Mouse (Mus musculus) Muller cell, postnatal 12 days (primary cell): ENCODE data around the gene H2-T23.
"Not testable (repeated sequence)": the region's sequence is repeated elsewhere in the genome, so short reads cannot be mapped to it uniquely, and the experiment has no call there.

Source experiments
- DNase-seq: peaks from one replicate; pipeline ENCODE4 v3.0.0-alpha.2; 2015; ENCODE audit errors: inconsistent ontology term

H2-T23 gene

DNA sequence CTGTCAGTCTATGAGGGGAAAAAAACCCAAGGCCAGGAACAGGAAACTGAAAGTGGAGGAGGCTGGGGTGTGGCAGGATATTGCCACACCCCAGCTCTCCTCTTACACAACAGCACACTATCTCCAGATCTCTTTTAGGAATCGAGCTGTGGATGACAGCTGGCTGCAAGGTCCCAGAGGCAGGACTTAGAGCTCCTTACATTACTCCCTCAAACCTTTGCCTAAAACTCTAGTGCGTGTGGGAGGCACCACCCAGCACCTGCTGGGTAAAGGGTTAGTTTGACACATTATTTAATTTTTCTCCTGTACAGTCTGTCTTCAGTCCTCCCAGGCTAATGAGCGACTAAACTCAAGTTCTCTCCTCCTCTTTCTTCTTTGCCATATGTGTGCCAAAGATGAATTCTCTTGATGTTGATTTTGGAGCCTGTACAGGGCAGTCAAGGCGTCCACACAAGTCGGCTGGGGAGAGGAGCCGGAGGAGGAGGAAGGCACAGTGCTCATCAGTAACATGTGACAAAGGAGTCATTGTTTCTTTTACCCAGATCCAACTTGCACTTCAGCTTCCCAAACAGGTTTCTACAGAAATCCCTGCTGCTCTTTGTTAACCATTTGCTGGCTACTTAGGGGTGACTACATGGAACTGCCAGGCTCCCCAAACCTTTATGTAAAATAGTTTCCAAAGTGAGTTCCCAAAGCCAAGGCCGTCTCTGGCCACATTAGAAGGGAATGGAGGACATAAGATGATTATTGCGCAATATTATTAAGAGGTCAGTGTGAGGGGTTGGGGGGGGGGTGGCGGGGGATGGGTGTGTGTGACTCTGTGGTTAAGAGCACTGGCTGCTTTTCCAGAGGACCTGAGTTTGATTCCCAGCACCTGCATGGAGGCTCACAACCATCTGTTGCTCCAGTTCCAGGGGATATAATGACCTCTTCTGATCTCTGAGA is 8.7 kb downstream of the H2-T23 start:
- peak; percentile 56 for DNase-seq

DNA sequence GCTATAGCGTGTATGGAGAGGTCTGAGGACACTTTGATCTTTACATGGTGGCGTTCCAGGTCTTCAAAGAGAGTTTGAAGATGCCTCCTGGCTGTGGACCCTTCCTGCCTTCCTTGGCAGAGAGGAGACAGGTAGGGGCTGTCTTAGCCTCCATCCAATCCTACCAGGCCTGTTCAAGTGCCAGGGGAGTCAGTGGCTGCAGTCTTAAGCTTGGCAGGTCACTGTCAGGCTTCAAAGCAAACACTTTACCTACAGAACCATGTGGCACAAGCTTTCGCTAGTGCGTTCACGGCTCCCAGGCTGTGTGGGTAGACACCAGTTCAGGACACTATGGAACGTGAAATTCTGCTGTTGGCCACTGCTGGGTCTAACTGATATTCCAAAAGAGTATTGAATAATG is 9.7 kb downstream of the H2-T23 start:
- no peak for DNase-seq

DNA sequence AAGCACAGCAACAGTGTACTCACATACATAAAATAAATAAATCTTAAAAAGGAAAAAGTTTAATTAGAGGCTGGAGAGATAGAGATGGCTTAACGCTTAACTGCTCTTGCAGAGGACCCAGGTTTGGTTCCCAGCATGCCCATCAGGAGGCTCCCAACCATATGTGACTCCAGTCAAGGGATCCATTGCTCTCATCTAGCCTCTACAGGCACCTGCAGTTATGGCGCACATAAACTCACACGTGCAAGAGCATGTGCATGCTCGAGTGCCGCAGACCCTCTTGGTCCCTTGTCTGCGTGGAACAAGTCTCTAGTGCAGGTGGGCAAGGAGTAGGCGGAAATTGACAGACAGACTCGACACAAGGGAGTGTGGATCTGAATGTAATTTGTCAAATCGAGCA is 10.6 kb downstream of the H2-T23 start:
- no peak for DNase-seq

DNA sequence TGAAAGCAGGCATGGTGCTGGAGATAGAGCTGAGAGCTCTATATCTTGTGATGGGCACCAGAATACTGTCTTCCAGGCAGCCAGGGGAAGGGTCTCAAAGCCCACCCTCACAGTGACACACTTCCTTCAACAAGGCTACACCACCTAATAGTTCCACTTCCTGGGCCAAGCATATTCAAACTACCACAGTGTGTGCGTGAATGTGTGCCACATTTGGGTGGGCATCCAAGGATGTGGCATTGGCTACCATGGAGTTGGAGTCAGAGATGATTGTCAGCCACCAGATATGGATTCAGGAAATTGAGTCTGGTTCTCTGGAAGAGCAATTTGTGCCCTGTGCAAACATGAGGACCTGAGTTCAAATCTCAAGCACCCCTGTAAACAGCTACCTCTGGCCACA is 11.3 kb downstream of the H2-T23 start:
- no peak for DNase-seq

DNA sequence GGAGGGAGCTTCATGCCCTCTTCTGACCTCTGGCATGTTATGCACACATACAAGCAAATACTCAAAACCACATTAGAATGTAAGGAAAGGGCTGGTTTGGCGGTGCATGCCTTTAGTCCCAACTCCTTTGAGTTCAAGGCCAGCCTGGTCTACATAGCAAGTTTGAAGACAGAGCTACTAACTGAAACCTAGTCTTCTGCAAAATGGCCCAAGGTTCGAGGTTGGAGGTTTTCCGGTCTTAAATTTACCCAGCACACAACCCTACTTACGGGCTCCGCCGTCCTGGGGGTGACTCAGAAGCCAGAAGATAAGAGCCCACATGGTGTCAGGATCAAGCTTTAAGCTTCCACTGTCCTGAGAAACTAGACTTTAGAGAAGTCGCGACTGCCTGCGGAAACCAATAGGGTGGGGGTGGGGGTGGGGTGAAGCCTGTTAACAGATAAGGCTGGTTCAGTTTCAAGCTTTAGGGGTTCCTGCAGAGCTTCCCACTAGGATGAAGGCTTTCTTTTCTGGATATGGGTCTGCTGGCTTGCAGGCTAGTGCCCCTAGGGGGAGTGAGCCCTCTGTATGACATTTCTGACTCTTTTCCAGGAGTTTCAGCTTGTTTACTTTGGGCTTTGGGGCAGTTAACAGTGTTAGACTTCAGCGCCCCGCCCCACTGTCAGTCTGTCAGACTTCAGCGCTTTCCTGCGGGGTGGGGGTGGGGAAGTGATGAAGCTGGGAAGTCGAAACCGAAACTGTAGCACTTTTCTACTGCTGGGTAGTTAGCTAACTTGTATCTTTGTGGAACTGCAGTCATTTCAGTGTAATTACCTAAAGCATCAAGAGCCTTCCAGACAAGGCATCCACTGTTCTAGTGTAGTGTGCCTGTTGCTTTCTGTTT is 12.2 kb downstream of the H2-T23 start, which contains the start of gene H2-T24:
Gene H2-T24, minus strand, starts transcription at position 370 of the 883 bp plus-strand sequence.
- DNase-seq = peak; percentile 81

DNA sequence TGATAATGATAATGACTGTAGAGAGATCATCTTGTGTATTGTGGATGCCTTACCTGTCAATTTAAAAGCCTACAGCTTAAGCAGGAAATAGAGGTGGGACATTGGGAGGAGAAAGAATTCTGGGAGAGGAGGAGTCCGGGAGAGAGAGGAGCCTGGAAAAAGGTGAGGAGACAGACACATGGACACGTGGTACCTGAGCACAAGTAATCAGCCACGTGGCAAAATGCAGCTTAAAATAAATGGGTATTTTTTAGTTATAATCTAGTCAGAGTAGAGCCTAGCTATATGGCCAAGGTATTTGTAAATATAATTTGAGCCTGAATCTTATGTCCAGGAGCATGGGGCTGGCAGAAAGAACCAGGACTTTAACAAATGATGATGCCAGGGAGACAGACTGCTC is 13.1 kb downstream of the H2-T23 start:
- no peak for DNase-seq

DNA sequence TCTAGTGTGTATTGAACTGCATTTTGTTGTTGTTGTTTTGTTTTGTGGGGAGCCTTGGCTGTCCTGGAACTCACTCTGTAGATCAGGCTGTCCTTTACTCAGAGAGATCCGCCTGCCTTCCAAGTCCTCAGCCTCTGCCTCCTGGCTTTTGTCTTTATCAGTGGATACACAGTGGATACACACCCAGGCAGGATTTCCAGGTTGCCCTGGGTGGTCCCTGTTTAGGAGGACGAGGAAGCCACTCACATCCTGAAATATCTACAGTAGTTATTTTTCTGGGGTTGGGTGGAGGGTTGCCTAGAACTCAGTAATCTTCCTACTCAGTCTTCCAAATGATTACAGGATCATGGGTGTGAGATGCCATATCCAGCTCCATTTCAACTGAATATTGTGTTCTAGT is 13.7 kb downstream of the H2-T23 start:
- DNase-seq = no peak

DNA sequence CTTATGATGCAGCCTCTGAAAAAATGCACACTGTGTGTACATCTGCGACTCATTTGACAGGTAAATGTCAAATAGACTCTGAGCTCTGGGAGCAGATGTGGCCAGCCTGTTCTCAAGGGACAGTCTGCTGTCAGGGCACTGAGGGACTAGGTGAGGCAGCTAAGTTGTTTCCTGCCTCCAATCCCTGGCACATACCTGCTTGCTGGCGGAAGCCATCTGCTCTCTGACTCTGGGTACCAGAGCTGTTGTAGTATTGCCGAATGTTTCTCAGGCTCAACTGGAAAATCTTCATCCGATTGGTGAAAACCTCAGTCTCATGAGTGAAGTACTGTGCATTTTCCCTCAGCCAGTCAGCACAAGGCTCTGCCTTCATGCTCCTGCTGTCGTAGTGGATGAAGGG is 15.6 kb downstream of the H2-T23 start:
- no peak for DNase-seq

DNA sequence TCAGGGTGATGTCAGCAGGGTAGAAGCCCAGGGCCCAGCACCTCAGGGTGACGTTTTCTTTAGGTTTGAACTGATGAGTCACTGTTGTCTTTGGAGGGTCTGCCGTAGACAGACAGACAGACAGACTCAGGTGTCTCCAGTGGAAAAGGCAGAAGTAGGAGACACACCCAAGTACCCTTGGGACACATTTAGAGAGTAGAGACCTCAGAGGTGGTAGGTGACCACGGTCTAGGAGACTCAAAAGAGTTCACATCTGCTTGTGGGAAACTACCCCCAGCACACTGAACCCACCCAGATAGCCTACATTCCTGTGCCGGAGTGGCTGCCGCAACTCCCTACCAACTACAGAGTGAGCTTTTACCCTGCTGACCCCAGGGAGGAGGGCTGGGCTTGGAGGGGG is 17.7 kb downstream of the H2-T23 start:
- DNase-seq = no peak

DNA sequence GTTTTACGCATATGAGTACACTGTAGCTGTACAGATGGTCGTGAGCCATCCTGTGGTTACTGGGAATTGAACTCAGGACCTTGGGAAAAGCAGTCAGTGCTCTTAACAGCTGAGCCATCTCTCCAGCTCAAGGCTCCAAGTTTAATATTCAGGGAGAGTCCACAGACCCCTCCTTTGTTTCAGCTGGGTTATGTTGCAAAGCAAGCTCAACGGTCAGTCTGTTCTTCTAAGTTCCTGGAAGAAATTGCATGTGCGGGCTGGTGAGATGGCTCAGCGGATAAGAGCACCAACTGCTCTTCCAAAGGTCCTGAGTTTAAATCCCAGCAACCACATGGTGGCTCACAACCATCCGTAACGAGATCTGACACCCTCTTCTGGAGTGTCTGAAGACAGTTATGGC is 28.2 kb downstream of the H2-T23 start:
- DNase-seq = not testable (repeated sequence)

DNA sequence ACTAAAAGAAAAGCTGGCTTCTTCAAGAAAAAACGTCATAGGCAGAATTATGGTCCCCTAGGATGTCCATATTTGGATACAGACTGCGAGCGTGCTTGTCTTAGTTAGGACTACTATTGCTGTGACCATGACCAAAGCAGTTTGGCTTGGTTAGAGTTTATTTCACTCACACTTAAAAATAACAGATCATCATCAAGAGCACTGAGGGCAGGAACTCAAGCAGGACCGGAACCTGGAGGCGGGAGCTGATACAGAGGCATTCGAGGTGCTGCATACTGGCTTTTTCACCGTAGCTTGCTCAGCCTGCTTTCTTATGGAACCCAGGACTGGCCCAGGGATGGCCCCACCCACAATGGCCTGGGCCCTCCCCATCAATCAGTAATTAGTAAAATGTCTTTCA is 29.3 kb downstream of the H2-T23 start:
- DNase-seq = no peak

DNA sequence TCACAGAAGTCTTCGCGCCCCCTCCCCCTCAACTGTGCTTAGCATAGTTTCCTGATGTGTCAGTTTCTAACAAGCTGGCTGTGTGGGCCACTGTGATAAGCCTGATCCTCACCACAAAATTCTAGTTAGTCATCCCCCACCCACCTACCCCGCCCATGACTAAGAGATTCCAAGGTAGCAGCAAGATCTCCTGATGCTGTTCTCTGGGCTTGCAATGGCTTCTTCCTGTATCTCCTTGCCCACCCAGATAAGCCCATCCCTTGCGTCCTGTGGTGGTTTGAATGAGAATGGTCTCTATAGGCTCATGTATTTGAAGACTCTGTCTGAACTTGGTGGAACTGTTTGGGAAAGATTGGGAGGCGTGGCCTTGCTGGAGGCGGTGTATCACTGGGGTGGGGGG is 30.7 kb downstream of the H2-T23 start:
- peak; percentile 65 for DNase-seq

DNA sequence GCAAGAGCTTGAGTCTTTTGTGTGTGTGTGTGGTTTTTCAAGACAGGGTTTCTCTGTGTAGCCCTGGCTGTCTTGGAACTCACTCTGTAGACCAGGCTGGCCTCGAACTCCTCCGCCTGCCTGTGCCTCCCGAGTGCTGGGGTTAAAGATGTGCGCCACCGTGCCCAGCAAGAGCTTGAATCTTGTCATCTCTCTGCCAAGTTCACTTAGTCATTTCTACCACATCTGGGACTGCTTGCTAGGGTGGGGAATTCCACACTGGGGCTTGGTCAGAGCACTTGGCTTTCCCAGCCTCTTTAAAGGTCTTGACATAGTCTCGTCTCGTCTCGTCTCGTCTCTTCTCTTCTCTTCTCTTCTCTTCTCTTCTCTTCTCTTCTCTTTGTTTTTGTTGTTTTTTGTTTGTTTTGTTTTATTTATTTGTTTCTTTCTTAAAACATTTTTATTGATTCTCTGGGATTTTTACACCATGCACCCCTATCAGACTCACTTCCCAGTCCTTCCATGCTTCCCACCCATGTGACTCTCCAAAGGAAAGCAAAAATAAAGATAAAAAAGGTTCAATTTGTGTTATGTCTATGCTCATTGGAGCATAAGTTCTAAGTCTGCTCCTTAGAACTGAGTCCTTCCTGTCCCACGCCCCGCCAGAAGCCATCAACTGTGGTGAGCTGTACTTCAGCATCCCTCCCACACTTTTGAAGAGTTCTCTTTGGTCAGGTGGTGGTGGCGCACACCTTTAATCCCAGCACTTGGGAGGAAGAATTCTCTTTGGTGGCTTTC is 31.3 kb downstream of the H2-T23 start:
- no peak for DNase-seq

DNA sequence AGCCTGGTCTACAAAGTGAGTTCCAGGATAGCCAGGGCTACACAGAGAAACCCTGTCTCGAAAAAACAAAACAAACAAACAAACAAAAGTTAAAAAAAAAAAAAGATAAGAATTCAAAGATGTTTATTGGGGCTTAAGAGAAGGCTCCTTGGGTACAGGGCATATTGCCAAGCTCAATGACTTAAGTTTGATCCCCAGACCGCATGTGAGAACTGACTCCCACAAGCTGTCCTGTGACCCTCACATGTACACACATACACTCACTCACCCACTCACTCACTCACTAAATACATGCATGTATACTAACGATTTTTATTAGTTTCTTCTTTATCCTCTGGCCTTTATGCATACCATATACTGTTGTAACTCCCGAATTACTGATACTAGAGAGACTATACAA is 32.3 kb downstream of the H2-T23 start:
- DNase-seq = no peak

DNA sequence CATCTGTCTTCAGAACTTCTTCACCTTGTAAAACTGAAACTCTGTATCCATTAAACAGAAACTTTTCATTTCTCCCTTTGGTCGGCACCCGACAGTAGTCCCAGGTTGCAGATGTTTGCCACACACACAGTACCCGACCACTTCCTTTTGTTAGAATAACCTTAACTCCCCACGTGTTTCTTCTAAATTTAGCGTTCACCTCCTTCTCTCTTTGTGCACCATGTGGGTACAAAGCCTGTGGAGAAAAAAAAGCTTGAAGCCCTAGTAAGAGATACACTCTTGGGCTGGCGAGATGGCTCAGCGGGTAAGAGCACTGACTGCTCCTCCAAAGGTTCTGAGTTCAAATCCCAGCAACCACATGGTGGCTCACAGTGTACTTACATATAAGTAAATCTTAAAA is 33.3 kb downstream of the H2-T23 start:
- DNase-seq = no peak

DNA sequence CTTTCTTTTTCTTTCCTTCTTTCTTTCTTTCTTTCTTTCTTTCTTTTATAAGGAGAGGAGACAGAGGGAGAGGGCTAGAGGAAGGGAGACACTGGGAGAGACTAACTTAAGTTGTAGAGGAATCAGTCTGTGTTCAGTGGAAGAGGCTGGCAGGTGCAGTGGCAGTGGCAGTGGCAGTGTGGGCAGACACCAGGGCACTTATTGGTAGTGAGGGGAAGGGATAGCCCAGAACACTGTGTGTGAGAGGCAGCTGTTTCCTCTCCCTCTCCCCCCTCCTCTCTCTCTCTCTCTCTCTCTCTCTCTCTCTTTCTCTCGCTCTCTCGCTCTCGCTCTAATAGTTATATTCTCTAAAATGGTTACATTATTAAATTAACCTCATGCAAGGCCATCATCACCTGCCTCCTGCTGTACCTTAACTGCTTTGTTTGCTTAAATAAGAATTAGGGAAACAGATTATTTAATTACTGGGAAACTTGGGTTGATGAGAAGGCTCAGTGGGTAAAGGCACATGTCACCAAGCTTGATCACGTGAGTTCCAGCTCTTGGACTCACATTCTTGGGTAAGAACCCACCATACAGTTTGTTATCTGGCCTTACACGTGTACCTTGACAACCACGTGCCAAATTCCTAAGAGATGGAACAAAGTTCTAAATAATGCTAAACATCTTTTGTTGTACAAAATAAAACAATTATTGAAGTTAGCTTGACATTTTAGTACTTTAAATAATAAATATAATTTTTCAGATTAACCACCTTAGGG is 33.9 kb downstream of the H2-T23 start:
- DNase-seq = no peak

DNA sequence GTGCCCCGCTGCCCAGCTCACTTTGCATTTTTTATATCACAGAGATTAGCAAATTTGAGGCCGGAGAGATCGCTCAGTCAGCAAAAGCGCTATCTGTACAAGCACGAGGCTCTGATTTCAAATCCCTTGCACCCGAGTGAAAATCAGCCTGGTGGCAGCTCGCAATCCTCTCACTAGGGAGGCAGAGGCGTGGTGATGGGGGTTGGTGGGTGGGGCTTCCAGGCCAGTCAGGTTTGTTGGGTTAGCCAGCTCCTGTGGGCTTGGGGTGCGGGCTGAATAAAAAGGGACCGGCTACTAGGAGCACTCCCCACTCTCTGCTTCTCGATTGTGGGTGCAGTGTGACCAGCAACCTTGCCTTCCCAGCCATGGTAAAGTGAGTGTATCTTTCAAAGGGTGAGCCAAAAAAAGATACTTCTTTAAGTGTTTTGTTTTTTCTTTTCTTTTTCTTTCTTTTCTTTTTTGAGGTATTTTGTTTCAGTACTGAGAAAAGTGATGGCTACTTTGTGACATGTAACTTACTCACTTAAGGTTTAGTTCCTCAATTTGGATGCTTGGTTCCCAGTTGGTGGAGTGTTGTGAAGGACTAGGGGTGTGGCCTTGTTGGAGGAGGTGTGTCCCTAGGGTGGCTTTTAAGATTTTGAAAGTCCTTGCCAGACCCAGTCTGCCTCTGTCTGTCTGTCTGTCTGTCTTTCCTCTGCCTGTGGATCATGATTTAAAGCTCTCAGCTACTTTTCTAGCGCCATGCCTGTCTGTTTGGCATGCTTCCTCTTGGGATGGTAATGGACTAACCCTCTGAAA is 34.7 kb downstream of the H2-T23 start:
- no peak for DNase-seq

DNA sequence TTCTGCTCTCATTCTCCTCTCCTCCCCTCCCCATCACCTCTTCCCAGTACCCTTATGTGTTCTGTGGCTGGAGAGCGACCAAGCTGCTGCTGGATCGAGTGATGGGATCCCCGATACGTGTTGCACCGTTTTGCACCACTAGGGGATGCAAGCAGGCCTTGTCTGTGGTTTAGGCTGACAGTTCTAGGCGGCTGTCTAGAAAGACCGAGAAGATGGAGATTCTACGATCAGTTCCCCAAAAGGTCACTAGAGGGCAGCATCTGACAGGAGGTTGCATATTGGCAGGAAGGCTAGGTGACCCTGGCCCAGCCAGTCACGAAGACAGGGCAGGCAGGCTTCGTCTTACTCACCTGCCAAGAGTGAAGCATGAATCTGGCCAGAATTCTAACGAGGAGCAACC is 35.7 kb downstream of the H2-T23 start:
- peak; percentile 88 for DNase-seq

DNA sequence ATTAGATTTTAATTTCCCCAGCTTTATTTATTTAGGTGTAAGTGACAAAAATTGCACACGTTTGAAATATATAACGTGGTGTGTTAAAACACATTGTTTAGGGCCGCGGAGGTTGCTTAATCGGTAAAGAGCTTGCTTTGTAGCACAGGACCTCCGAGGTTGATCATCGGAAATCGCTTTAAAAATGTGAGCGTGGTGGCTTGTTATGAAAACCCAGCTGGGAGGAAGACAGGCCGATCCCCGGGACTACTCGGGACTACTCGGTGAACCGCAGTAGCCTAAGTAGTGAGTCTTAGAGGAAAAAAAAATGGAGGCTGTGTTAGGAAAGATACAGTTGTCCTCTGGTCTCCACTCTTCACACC is 37.8 kb downstream of the H2-T23 start:
- DNase-seq = no peak

DNA sequence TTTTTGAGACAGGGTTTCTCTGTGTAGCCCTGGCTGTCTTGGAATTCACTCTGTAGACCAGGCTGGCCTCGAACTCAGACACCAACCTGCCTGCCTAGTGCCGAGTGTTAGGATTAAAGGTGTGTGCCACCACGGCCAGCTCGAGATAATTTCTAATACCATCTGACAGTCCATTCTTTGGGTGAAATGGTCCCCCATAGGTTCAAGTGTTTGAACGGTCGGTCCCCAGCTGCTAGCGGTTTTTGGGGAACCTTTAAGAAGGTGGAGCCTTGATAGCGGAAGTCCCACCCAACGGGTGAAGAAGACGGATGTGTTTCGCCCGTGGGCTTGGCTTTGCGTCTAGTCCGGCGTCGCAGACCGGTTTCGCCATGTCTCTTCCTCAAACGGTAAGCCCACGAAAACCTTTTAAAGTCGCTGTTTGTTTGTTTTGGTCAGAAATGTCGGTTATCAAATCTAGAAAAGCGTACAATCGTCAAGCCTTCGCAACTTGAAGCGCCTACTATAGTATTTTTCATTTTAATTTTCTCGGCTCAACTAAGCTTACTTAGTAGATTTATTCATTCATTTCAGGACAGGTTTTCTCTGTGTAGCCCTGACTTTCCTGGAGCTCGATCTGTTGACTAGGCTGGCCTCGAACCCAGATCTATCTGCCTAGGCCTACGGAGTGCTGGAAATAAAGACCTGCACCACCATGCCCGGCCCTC is 38.3 kb downstream of the H2-T23 start:
- peak; percentile 79 for DNase-seq
